Mouse (Mus musculus): ENCODE data around the gene Scgb1a1. TPM values are rescaled to one million over a fixed set of nuclear protein-coding genes. Genes with fewer than 3 reads are reported as not detected.

Scgb1a1 gene
- polyA plus RNA-seq, 1 experiment from 2014 or later, result not detected

- H3K9me3 ChIP-seq (ENCODE audit: control insufficient read depth, low read length), result no peaks in the 10 kb centered on the region
- ATAC-seq (replicated peaks; ENCODE audit: low FRiP score) (no peak), DNase-seq (ENCODE audit: low spot score) (no peak)
- H3K36me3 ChIP-seq (ENCODE audit: control insufficient read depth, insufficient read depth, low read length), result no peaks in the 10 kb centered on the region
- no peaks in the 10 kb centered on the region for H3K27me3 ChIP-seq (replicated peaks; ENCODE audit: control insufficient read depth, insufficient read depth, low read length)
- no peak overlapping the region for H3K4me3 ChIP-seq (ENCODE audit: low read depth, low read length)
- WGBS, result 74% methylated on average over 3 of the region's 3 CpGs
- H3K27ac ChIP-seq (ENCODE audit: low read depth, low read length), result no peak overlapping the region
- no peak overlapping the region for H3K9ac ChIP-seq (ENCODE audit: low read depth, low read length)
- H3K4me1 ChIP-seq (replicated peaks; ENCODE audit: control insufficient read depth, insufficient read depth, low read length), result peaks cover 21% of the 10 kb centered on the region
- no peak overlapping the region for H3K4me2 ChIP-seq
Observed at GRCm38 (mm10) chr19:9034480-9034879, 53.3 kb downstream of the Scgb1a1 start.

Other genes starting within 250 kb of the Scgb1a1 start
- 2.1 and 2.3 TPM in 2 replicates for gene Gng3, start 248.8 kb downstream of the Scgb1a1 start, polyA plus RNA-seq (2014; fragmentation: Nextera tagmentation; extraction: Ambion mirVana)
- 0.10 and 0.34 TPM in 2 replicates for gene Lrrn4cl, start 237.2 kb downstream of the Scgb1a1 start, polyA plus RNA-seq (2014; fragmentation: Nextera tagmentation; extraction: Ambion mirVana)
- gene Ubxn1, start 216.5 kb downstream of the Scgb1a1 start, polyA plus RNA-seq (2014; fragmentation: Nextera tagmentation; extraction: Ambion mirVana), result 198 and 204 TPM in 2 replicates
- gene Uqcc3, start 207.0 kb downstream of the Scgb1a1 start, polyA plus RNA-seq (2014; fragmentation: Nextera tagmentation; extraction: Ambion mirVana), result 57.1 and 66.9 TPM in 2 replicates
- gene Lbhd1, start 204.2 kb downstream of the Scgb1a1 start, polyA plus RNA-seq (2014; fragmentation: Nextera tagmentation; extraction: Ambion mirVana), result 133 and 147 TPM in 2 replicates
- gene Gm49403, start 204.0 kb downstream of the Scgb1a1 start, polyA plus RNA-seq (2014; fragmentation: Nextera tagmentation; extraction: Ambion mirVana), result not detected in 2 replicates
- gene 1810009A15Rik, start 199.1 kb downstream of the Scgb1a1 start, polyA plus RNA-seq (2014; fragmentation: Nextera tagmentation; extraction: Ambion mirVana), result 163 and 171 TPM in 2 replicates
- not detected in 2 replicates for gene Gm49416, start 199.0 kb downstream of the Scgb1a1 start, polyA plus RNA-seq (2014; fragmentation: Nextera tagmentation; extraction: Ambion mirVana)
- 47.8 and 52.4 TPM in 2 replicates for gene Ints5, start 195.0 kb downstream of the Scgb1a1 start, polyA plus RNA-seq (2014; fragmentation: Nextera tagmentation; extraction: Ambion mirVana)
- 91.8 and 106 TPM in 2 replicates for gene Ganab, start 189.9 kb downstream of the Scgb1a1 start, polyA plus RNA-seq (2014; fragmentation: Nextera tagmentation; extraction: Ambion mirVana)
- gene B3gat3, start 167.6 kb downstream of the Scgb1a1 start, polyA plus RNA-seq (2014; fragmentation: Nextera tagmentation; extraction: Ambion mirVana), result 32.3 and 34.8 TPM in 2 replicates
- gene Rom1, start 158.6 kb downstream of the Scgb1a1 start, polyA plus RNA-seq (2014; fragmentation: Nextera tagmentation; extraction: Ambion mirVana), result 2.4 and 3.9 TPM in 2 replicates
- 22.6 and 26.1 TPM in 2 replicates for gene Eml3, start 158.4 kb downstream of the Scgb1a1 start, polyA plus RNA-seq (2014; fragmentation: Nextera tagmentation; extraction: Ambion mirVana)
- 75.6 and 81.1 TPM in 2 replicates for gene Mta2, start 146.1 kb downstream of the Scgb1a1 start, polyA plus RNA-seq (2014; fragmentation: Nextera tagmentation; extraction: Ambion mirVana)
- gene Tut1, start 134.1 kb downstream of the Scgb1a1 start, polyA plus RNA-seq (2014; fragmentation: Nextera tagmentation; extraction: Ambion mirVana), result 42.4 and 43.2 TPM in 2 replicates
- gene Eef1g, start 120.9 kb downstream of the Scgb1a1 start, polyA plus RNA-seq (2014; fragmentation: Nextera tagmentation; extraction: Ambion mirVana), result 598 and 618 TPM in 2 replicates
- 2.6 and 3.7 TPM in 2 replicates for gene Ahnak, start 98.7 kb downstream of the Scgb1a1 start, polyA plus RNA-seq (2014; fragmentation: Nextera tagmentation; extraction: Ambion mirVana)
- gene Asrgl1, start 47.7 kb upstream of the Scgb1a1 start, polyA plus RNA-seq (2014; fragmentation: Nextera tagmentation; extraction: Ambion mirVana), result 21.2 and 25.1 TPM in 2 replicates

Data from liver, embryonic 11.5 days (tissue).